Mouse (Mus musculus): Measurements from ENCODE around the gene Rnf20. TPM values are rescaled to one million over a fixed set of nuclear protein-coding genes. Genes with fewer than 3 reads are reported as not detected.

Rnf20 gene
- polyA plus RNA-seq, 1 experiment from 2014 or later = 17.4 TPM

GRCm38 (mm10) chr4:49662231-49662630 is 30.4 kb downstream of the Rnf20 start:
- no peak for ATAC-seq (ENCODE audit: low FRiP score, low TSS enrichment)
- TF ChIP-seq EP300 (optimal IDR thresholded peaks at IDR 0.05) (no peak), CTCF (IDR thresholded peaks at IDR 0.05; ENCODE audit: low read depth) (no peak)
- no peak overlapping the region for H3K4me2 ChIP-seq (replicated peaks; ENCODE audit: low read depth)
- no peaks in the 10 kb centered on the region for H3K27me3 ChIP-seq (ENCODE audit: control insufficient read depth, insufficient read depth, low read length)
- H3K27ac ChIP-seq (replicated peaks) = no peak overlapping the region
- H3K9me3 ChIP-seq (ENCODE audit: control insufficient read depth, low read length) = no peaks in the 10 kb centered on the region
- H3K4me1 ChIP-seq (replicated peaks; ENCODE audit: control insufficient read depth, insufficient read depth) = no peaks in the 10 kb centered on the region
- DNase-seq (ENCODE audit: low spot score) = no peak
- 89% methylated on average over 4 of the region's 4 CpGs for WGBS
- H3K9ac ChIP-seq (ENCODE audit: low read length) = no peak overlapping the region
- H3K4me3 ChIP-seq (ENCODE audit: low read depth, low read length) = no peak overlapping the region
- peaks cover 4% of the 10 kb centered on the region for H3K36me3 ChIP-seq (ENCODE audit: control insufficient read depth, insufficient read depth, low read length)

- TF ChIP-seq EP300 (optimal IDR thresholded peaks at IDR 0.05) (no peak), CTCF (IDR thresholded peaks at IDR 0.05; ENCODE audit: low read depth) (no peak)
- H3K9me3 ChIP-seq (ENCODE audit: control insufficient read depth, low read length) = no peaks in the 10 kb centered on the region
- no peak for ATAC-seq (ENCODE audit: low FRiP score, low TSS enrichment)
- no peaks in the 10 kb centered on the region for H3K4me1 ChIP-seq (replicated peaks; ENCODE audit: control insufficient read depth, insufficient read depth)
- no peak overlapping the region for H3K9ac ChIP-seq (ENCODE audit: low read length)
- WGBS = 83% methylated on average over 5 of the region's 5 CpGs
- no peak overlapping the region for H3K4me3 ChIP-seq (ENCODE audit: low read depth, low read length)
- DNase-seq (ENCODE audit: low spot score) = no peak
- peaks cover 4% of the 10 kb centered on the region for H3K36me3 ChIP-seq (ENCODE audit: control insufficient read depth, insufficient read depth, low read length)
- H3K27me3 ChIP-seq (ENCODE audit: control insufficient read depth, insufficient read depth, low read length) = no peaks in the 10 kb centered on the region
- no peak overlapping the region for H3K27ac ChIP-seq (replicated peaks)
- H3K4me2 ChIP-seq (replicated peaks; ENCODE audit: low read depth) = no peak overlapping the region
Observed at GRCm38 (mm10) chr4:49664850-49665249, 33.0 kb downstream of the Rnf20 start.

GRCm38 (mm10) chr4:49676071-49676470 is 44.3 kb downstream of the Rnf20 start:
- 70% methylated on average over 6 of the region's 6 CpGs for WGBS
- Histone ChIP-seq H3K9ac (ENCODE audit: low read length) (no peak overlapping the region), H3K27me3 (ENCODE audit: control insufficient read depth, insufficient read depth, low read length) (no peaks in the 10 kb centered on the region), H3K4me2 (replicated peaks; ENCODE audit: low read depth) (no peak overlapping the region), H3K9me3 (ENCODE audit: control insufficient read depth, low read length) (no peaks in the 10 kb centered on the region), H3K27ac (replicated peaks) (no peak overlapping the region), H3K36me3 (ENCODE audit: control insufficient read depth, insufficient read depth, low read length) (no peaks in the 10 kb centered on the region), H3K4me1 (replicated peaks; ENCODE audit: control insufficient read depth, insufficient read depth) (no peaks in the 10 kb centered on the region), H3K4me3 (ENCODE audit: low read depth, low read length) (no peak overlapping the region)
- no peak for TF ChIP-seq EP300 (optimal IDR thresholded peaks at IDR 0.05)
- no peak for TF ChIP-seq CTCF (IDR thresholded peaks at IDR 0.05; ENCODE audit: low read depth)
- DNase-seq (ENCODE audit: low spot score) = no peak
- ATAC-seq (ENCODE audit: low FRiP score, low TSS enrichment) = no peak

GRCm38 (mm10) chr4:49676790-49677189 is 45.0 kb downstream of the Rnf20 start:
- H3K27ac ChIP-seq (replicated peaks) = no peak overlapping the region
- H3K4me1 ChIP-seq (replicated peaks; ENCODE audit: control insufficient read depth, insufficient read depth) = no peaks in the 10 kb centered on the region
- no peaks in the 10 kb centered on the region for H3K9me3 ChIP-seq (ENCODE audit: control insufficient read depth, low read length)
- no peak for ATAC-seq (ENCODE audit: low FRiP score, low TSS enrichment)
- H3K4me3 ChIP-seq (ENCODE audit: low read depth, low read length) = no peak overlapping the region
- no peaks in the 10 kb centered on the region for H3K36me3 ChIP-seq (ENCODE audit: control insufficient read depth, insufficient read depth, low read length)
- 64% methylated on average over 7 of the region's 7 CpGs for WGBS
- H3K9ac ChIP-seq (ENCODE audit: low read length) = no peak overlapping the region
- TF ChIP-seq EP300 (optimal IDR thresholded peaks at IDR 0.05) (no peak), CTCF (IDR thresholded peaks at IDR 0.05; ENCODE audit: low read depth) (no peak)
- no peaks in the 10 kb centered on the region for H3K27me3 ChIP-seq (ENCODE audit: control insufficient read depth, insufficient read depth, low read length)
- no peak for DNase-seq (ENCODE audit: low spot score)
- H3K4me2 ChIP-seq (replicated peaks; ENCODE audit: low read depth) = no peak overlapping the region

- Histone ChIP-seq H3K36me3 (ENCODE audit: control insufficient read depth, insufficient read depth, low read length) (no peaks in the 10 kb centered on the region), H3K4me2 (replicated peaks; ENCODE audit: low read depth) (no peak overlapping the region), H3K27ac (replicated peaks) (no peak overlapping the region), H3K9ac (ENCODE audit: low read length) (no peak overlapping the region), H3K9me3 (ENCODE audit: control insufficient read depth, low read length) (no peaks in the 10 kb centered on the region), H3K4me3 (ENCODE audit: low read depth, low read length) (no peak overlapping the region), H3K4me1 (replicated peaks; ENCODE audit: control insufficient read depth, insufficient read depth) (no peaks in the 10 kb centered on the region), H3K27me3 (ENCODE audit: control insufficient read depth, insufficient read depth, low read length) (no peaks in the 10 kb centered on the region)
- DNase-seq (ENCODE audit: low spot score) (no peak), ATAC-seq (ENCODE audit: low FRiP score, low TSS enrichment) (no peak)
- WGBS = 83% methylated on average over 11 of the region's 11 CpGs
- TF ChIP-seq CTCF (IDR thresholded peaks at IDR 0.05; ENCODE audit: low read depth) = no peak
- no peak for TF ChIP-seq EP300 (optimal IDR thresholded peaks at IDR 0.05)
Observed at GRCm38 (mm10) chr4:49680171-49680875, 48.5 kb downstream of the Rnf20 start.

GRCm38 (mm10) chr4:49681812-49682211 is 50.0 kb downstream of the Rnf20 start, which contains the start of gene Ppp3r2:
TSS of gene Ppp3r2 (minus strand) at chr4:49682024.
- ATAC-seq (ENCODE audit: low FRiP score, low TSS enrichment) (no peak), DNase-seq (ENCODE audit: low spot score) (no peak)
- no peak within 1 kb of the TSS for H3K9ac ChIP-seq (ENCODE audit: low read length)
- no peak within 1 kb of the TSS for H3K4me3 ChIP-seq (ENCODE audit: low read depth, low read length)
- H3K4me1 ChIP-seq (replicated peaks; ENCODE audit: control insufficient read depth, insufficient read depth) = no peaks in the 10 kb centered on the region
- no peak for TF ChIP-seq EP300 (optimal IDR thresholded peaks at IDR 0.05)
- no peak for TF ChIP-seq CTCF (IDR thresholded peaks at IDR 0.05; ENCODE audit: low read depth)
- no peaks in the 10 kb centered on the region for H3K27me3 ChIP-seq (ENCODE audit: control insufficient read depth, insufficient read depth, low read length)
- no peak within 1 kb of the TSS for H3K4me2 ChIP-seq (replicated peaks; ENCODE audit: low read depth)
- no peak within 1 kb of the TSS for H3K27ac ChIP-seq (replicated peaks)
- WGBS = 85% methylated on average over 13 of the region's 13 CpGs
- no peaks in the 10 kb centered on the region for H3K36me3 ChIP-seq (ENCODE audit: control insufficient read depth, insufficient read depth, low read length)
- H3K9me3 ChIP-seq (ENCODE audit: control insufficient read depth, low read length) = no peaks in the 10 kb centered on the region
